Mouse (Mus musculus): ENCODE measurements around the gene Tspan13.

DNA sequence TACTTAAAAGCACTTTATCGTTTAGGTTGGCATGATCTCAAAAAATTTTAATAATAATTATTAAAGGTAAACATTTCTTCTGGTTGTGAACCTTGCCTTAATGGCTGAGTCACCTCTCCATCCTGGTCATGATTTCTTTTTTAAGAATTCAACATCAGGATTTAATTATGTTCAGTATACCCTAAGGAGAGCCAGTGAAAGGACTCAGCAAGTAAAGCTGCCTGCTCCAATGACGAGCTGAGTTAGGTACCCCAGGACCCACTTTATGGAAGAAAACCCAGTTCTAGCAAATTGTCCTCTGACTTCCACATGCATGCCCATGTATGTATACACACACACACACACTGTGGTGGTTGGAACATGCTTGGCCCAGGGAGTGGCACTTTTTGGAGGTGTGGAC is 5.3 kb upstream of the Tspan13 start:
- no peak for TF ChIP-seq NANOG (IDR thresholded peaks at IDR 0.05; ENCODE audit: borderline replicate concordance, low read length)
- no peak for TF ChIP-seq CTCF (conservative IDR thresholded peaks at IDR 0.05; ENCODE audit: low read length)
- TF ChIP-seq POU5F1 (IDR thresholded peaks at IDR 0.05; ENCODE audit: borderline replicate concordance, low read length) = no peak

Measured in E14TG2a.4 (cell line).